Mouse (Mus musculus) A20 (cell line): ENCODE results near the gene Arhgap22.

Experiments
- DNase-seq: peaks from one replicate; pipeline ENCODE4 v3.0.0-alpha.2; 2011; ENCODE audit warnings: low read depth, low spot score

The Arhgap22 gene

DNA sequence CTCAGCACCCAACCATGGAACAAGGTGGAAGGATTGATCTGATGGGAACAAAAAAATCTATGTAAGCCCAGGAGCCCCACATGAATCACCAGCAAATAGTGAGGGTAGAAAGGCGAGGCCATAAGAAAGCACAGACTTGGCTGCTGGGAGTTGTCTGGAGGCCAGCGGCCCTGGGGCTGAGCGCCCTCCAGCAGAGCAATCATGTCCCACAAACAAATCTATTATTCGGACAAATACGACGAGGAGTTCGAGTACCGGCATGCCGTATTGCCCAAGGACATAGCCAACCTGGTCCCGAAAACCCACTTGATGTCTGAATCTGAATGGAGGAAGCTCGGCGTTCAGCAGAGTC lies 892 bp upstream of the Arhgap22 start:
- no peak for DNase-seq

DNA sequence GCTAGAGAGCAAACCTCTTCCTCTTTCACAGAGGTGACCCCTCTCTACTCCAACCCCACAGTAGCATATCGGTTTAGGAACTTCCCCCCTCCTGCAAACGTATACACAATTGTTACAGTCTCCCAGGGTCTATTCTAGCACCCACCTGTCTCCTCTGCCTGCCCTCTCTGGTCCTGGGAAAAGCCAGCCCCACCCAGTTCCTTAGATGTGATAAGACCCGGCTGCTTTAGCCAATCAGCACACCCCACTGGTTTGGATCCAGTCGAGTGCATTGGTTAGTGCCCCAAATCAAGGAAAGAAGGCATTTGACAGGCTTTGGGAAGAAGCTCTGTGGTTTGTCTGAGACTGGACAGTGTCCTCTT lies 922 bp downstream of the Arhgap22 start:
- no peak for DNase-seq

- no peak for DNase-seq
Measured at GRCm38 (mm10) chr14:33215163-33215562, 1.3 kb downstream of the Arhgap22 start.

GRCm38 (mm10) chr14:33216343-33217208 lies 2.8 kb downstream of the Arhgap22 start:
- peak; percentile 58 for DNase-seq

DNA sequence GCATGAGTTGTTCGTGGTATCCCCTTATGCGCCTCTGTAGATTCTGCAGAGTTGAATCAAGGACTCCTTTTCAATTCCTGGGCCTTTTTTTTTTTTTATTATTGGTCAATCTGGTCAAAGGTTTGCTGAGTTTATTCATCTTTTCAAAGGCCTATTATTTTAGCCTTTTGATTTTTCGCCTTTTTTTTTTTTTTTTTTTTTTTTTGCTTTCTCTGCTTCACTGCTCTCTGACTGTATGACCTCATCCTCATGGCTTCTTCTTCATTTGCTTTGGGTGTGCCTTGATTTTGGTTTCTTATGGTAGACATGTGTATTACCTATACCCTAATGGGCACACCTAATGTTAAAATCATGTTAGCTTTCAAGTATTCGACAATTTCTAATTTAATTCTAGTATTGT lies 11.4 kb downstream of the Arhgap22 start:
- DNase-seq = no peak

DNA sequence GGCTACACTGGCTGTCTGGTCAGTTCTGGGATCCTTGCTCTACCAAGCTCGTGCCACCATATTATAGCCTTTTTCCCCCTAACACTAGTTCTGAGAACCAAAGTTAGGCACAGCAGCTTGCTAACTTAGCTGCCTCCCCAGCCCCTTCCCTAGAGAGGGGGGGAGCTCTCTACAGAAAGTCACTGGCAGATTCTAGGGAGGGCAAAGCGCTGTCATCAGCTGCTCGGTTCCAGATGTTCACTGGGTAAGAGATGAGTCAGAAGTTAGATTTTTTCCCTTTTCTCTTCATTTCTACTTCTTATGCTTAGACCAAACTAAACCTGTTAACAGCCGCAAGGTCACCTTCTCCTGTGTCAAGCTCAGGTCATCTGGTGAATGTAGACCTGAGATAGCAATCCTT lies 16.8 kb downstream of the Arhgap22 start:
- peak; percentile 37 for DNase-seq

- DNase-seq = peak; percentile 50
Measured at GRCm38 (mm10) chr14:33231311-33231710, 17.5 kb downstream of the Arhgap22 start.

- no peak for DNase-seq
Measured at GRCm38 (mm10) chr14:33232048-33232447, 18.2 kb downstream of the Arhgap22 start.

GRCm38 (mm10) chr14:33235661-33236060 lies 21.8 kb downstream of the Arhgap22 start:
- peak; percentile 81 for DNase-seq

DNA sequence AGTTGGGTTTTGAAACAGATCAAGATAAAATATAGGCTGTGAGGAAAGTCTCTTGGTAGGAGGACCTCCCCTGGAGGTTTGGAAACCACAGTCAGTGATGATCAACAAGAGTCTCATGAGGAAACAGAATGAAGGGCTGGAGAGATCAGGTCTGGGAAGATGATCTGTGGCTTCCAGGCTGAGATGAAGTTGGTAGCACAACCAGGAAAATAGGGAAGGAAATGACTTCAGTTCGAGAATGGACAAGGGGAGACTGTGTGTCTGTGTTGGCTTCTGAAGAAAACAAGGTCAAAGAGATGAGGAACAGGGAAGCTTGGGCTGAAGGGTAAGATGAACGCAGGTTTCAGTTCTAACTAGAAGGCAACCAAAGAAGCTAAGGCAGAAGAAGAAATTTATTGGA lies 26.6 kb downstream of the Arhgap22 start:
- DNase-seq = no peak

DNA sequence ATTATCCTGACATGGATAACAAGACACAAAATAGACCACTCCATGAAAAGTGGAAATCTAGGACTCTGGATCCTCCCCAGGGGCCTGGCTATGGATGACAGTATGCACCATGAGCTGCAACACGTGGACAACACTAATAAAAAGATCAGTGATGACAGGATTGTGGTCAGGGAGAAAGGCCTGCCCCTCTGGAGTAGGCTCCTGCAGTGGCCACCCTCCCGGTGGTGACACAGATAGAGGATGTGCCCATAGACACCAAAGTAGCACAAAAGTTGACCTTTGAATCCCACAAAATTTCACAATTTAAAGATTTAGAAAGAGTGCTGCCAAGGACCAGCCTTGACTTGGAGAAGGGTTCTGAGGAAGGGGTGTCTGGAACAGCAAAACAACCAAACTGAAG lies 29.4 kb downstream of the Arhgap22 start:
- DNase-seq = no peak

DNA sequence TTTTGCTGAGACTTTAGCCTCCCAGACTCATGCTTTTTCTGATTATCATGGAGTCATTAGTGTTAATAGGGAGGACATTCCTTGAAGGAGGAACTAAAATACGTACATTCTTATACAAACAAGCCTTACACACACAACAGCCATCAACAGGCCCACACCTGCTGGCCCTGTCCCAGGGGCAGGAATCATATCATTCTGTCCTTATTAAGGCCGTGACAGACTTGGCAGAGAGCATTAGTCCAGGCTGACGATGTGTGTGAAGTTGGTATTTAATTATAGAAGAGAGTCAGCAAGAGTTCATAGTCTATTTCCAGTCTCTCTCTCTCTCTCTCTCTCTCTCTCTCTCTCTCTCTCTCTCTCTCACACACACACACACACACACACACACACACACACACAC lies 30.7 kb downstream of the Arhgap22 start:
- no peak for DNase-seq

- DNase-seq = no peak
Measured at GRCm38 (mm10) chr14:33244946-33245345, 31.1 kb downstream of the Arhgap22 start.

- peak; percentile 41 for DNase-seq
Measured at GRCm38 (mm10) chr14:33246476-33246875, 32.6 kb downstream of the Arhgap22 start.

DNA sequence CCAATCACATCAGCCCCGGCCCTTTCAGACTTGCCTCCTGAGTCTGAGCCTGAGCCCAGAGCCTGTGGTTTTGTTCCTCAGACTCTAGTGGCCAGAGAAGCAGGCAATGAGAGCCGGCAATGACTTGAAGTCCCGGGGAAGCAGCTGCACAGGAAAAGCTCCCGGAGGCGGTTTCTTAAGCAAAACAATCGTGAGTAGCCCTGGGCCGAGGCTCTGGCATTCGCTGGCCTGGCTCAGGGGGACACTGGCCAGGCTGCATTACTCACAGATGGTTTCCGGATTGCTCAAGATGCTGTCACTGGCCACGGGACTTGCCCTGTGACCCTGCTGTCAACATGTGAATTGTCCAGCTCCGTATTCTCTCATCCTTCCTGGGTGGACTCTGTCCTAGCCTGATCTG lies 33.8 kb downstream of the Arhgap22 start:
- DNase-seq = no peak

- no peak for DNase-seq
Measured at GRCm38 (mm10) chr14:33248741-33249140, 34.9 kb downstream of the Arhgap22 start.

DNA sequence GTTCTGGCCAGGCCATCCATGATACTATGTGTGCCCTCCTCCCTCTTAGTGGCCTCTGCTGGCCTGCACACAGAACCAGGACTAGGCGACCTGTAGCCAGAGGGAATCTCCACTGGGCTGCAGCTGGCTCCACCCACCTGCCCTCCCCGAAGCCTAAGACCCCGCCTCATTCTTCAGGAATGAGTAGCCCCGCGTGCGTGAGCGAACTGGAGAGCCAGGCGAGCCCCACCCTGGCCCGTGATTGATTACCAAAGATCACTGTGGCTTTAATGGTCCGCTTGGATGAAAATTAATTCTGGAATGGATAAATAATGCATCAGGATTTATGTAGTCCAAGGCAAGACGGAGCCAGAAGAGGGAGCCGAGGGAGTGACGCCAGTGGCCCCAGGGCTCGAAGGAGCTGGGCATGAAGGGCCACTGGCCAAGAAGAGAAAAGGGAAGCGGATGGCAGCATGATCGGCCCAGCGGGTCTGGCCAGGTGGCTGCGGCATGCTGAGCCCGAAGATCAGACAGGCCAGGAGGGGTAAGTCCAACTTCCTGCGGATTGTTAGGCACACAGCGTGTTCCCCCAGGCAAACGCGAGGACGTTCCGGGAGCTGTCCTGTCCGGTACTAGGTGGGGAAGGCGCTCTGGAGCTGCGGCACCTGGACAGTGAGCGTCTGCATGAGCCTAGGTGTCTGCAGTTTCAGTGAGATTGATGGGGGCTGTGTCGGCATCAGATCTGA lies 36.6 kb downstream of the Arhgap22 start:
- DNase-seq = no peak

DNA sequence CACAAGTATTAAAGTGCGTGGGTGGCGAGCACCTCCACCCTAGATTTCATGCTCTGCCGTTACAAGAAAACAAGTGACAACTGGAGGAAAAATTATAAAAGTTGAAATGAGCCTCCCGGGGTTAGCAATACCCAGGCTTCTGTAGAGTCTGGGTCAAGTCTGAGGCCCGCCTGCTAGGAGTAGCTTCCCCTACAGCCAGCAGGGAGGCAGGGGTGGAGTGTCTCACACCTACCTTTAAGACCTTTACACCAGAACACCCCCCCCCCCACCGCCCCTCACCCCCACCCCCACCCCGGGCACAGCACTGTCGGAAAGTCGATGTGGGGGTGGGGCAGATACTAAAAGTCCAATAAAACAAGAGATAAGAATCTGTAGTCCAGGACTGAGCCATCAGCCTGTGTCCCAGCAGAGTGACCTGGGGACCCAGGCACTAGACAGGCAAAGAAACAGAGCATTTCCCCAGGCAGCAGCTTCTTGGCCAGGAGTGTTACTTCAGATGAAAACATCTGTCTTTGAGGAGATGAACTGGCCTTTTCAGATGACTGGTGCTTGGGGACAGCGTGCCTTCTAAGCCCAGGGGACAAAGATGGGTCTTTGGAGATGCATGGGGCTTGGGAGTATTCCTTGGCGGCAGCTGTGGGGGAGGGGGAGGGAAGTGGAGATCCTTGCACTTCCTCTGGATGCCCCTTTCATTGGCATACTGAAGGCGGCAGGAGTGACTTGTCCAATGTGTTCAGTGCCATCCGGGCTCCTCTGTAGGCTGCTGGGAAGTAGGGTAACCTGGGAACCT lies 37.3 kb downstream of the Arhgap22 start:
- no peak for DNase-seq

GRCm38 (mm10) chr14:33258256-33258655 lies 44.4 kb downstream of the Arhgap22 start:
- DNase-seq = no peak

- no peak for DNase-seq
Measured at GRCm38 (mm10) chr14:33260131-33260530, 46.3 kb downstream of the Arhgap22 start.

DNA sequence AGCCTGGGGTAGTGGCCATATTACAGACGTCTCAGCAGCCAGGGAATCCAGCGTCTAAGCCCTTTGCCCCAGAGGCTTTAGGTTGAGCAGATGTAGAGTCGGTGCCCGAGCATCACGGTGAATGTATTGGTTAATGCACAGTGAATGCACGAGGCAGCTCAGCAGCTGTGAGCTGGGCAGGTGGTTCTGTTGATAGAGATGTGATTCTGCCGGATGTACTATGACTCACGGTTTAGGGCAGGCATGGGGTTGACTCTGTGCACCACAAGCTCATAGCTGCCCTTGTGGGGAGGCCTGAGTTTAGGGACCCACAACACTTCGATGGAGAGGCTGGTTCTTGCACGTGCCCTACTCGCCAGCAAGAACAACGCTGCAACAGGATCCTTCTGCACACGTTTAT lies 51.0 kb downstream of the Arhgap22 start:
- DNase-seq = no peak

GRCm38 (mm10) chr14:33276240-33276639 lies 62.4 kb downstream of the Arhgap22 start:
- DNase-seq = no peak
